Mouse (Mus musculus): ENCODE data around the gene B9d1.

Gene B9d1

DNA sequence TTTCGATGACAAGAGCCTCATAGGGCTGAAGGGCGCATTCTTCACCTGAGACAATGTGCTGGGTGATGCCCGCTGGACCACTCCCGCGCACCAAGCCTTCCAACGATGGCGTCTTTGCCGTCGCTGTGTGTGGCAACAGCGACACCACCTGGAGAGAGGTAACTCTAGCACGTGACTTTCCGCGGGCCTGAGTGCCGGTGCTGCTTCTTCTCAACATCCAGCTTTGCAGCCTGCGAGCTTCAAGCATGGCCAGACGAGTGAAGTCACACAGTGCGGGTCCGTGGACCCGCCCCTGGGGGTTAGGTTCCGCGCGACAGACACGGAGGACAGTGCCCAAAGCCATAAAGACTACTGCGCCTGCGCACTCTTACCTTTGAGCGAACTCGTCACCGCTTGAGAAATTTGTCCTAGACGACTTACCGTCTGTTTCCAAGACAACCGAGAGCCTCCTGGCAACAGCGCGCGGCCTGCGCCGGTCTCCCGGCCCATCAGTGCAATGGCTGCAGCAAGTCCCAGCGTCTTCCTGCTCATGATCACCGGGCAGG lies at the start of gene B9d1:
B9d1 (plus strand) TSS at position 432 of the 545 bp plus-strand sequence.
- DNase-seq: peak; percentile 97

- no peak for DNase-seq
Measured at GRCm38 (mm10) chr11:61464071-61464470, 40.9 kb upstream of the B9d1 start.

- DNase-seq: no peak
Measured at GRCm38 (mm10) chr11:61465422-61465821, 39.5 kb upstream of the B9d1 start.

DNA sequence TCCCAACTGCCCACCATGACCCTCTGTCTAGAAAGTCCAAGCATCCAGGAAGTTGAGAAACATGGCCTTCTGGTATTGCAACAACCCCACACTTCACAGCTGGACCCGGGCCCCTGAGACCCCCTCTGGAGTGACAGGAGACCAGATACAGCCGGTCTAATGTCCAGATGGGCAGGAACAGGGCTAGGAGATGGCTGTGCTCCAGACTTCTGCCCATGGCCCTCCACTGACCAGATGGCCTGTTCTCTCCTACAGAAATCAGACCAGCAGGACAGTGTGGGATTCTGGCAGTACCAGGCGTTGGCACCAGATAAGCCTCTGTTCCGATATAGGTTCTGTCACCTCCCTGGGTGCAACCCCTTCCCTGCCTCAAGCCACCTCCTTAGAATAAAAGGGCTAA lies 36.4 kb upstream of the B9d1 start:
- no peak for DNase-seq

- no peak for DNase-seq
Measured at GRCm38 (mm10) chr11:61469317-61469917, 35.5 kb upstream of the B9d1 start.

DNA sequence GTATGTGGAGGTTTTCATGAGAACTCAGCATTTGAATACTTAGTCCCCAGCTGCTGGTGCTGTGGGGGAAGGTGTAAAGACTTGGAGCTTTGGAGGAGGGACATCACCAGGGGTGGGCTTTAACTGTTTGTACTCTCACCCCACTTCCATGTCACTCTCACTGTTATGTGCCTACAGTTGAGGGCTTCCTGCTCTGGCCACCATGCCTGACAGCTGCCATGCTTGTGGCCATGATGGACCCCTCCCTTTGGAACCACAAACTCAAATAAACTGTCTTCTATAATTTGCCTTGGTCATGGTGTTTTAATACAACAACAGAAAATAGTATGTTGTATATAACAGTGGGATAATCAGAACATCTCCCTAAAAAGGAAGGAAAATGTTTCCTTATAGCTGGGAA lies 34.1 kb upstream of the B9d1 start:
- no peak for DNase-seq

DNA sequence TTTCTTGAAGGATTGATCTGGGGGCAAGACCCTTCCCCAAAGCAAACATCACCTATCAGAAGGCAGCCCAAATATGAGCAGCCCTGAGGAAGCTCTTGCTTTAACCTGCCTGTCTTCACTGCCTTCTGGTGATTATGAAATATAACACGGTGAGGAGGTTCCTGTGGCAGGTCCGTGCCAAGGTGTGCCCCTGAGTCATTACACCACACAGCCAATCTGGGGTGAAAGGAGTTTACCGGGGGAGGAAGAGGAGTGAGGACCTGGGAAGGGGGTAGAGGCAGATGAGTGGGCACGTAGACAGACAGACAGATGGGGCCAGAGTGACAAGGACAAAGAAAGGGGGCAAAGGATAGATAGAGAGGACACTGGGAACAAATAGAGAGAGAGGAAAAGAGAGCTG lies 31.3 kb upstream of the B9d1 start:
- DNase-seq: no peak

DNA sequence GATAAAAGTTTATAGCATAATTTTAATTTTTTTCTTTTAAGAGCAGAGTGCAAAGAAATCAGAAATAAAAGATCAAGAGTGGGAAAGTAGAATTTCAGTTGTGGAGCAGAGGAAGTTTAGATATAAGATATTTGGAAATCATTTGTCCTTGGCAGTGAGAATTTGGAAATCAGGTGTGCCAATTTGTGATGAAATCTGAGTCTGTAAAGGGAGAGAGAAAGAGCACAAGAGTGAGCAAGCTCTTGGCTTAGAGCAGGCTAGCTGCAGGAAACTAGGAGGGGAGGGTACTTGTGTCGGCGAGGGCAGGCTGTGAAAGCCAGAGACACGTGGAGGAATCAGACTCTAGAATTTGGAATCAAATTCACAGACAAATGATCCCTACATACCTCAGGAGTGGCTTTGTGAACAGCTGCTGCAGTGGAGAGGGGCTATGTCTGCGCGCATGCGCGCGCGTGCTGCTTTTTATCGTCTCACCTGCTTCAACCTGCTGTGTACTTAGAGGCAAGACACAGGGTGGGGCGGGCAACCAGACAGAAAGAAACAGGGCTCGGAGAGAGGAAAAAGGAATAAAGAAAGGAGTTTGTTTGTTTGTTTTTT lies 28.1 kb upstream of the B9d1 start:
- DNase-seq: no peak

DNA sequence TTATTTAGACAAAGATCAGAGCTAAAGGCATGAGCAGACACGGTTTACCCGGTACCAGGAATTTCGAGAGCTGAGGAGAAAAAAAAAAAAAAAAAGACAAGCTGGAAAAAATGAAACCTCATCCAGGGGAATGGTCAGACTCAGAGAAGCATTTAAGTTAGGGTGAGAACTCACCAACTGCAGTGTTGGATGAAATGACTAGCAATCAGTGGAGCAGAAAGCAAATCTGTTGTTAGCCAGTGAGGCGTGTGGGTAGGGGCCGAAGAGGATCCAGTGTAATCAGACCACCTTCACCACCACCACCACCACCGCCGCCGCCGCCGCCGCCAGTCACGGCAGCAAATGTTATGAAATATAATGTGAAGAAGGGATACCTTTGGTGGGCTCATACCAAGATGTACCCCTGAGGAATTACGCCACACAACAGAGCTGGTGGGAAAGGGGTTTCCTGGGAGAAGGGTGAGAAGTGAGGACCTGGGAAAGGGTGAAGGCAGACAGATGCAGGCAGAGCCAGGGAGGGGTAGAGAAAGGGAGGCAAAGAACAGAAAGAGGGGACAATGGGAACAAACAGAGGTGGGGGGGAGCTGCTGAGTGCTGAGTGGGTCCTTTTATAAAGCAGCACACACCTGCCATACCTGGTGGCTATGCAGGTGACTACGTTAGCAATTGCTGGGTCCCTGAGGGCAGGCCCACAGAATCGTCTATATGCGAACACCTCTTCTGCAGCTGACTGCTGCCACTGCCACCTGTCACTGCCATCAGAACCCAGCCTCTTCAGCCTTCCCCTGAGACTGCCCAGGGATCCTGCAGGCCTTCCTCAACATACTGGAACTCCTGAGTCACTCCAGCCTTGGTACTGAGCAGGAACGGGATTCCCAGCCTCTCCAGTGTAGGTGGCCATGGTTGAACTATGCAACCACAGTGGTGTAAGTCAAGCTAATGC lies 27.1 kb upstream of the B9d1 start:
- no peak for DNase-seq

DNA sequence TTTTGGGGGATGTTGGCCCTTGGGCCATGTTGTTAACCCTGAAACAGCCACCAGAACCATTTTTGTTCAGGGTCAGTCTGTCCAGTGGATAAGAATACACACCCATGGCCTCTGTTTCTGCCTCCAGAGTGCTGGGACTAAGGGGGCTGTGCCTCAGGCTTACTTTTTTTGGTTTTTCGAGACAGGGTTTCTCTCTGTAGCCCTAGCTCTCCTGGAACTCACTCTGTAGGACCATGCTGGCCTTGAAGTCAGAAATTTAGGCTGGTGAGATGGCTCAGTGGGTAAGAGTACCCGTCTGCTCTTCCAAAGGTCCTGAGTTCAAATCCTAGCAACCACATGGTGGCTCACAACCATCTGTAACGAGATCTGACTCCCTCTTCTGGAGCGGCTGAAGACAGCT lies 26.2 kb upstream of the B9d1 start:
- DNase-seq: no peak

DNA sequence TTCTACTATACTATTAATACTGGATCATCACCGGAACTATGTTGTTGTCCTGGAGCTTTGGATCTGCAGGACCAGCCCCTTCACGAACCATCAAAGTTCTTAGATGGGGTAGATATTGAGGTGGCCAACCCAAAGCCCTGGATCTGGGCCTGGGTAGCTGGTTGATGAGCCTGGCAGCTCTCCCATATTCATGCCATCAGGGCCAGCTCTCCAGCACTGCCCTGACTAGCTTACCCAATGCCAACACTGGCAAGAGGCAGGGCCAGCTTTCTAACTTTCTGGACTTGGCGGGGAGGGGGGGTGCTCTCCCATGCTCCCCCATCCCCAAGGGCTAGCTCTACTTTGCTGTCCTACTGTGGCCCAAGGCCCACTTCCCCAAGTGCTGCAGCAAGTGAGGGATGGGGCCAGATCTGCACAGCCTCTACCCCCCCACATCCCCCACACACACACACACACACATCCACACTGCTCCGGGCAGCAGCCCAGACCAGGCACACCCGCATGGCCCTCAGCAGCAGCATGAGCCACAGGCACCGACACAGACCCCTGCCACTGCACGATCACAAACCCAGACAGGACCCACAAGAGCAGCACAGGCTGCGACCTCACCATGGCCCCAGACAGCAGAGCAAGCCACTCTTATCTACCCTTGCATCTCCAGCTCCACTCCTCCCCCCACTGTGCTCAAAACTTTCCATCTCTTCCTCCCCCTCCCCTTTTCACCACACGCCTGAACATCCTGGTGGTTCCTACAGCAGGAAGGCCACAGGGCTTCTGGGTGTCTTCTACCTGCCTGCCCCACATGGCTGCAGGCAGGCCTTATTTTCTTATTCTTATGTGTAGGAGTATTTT lies 23.5 kb upstream of the B9d1 start:
- no peak for DNase-seq

DNA sequence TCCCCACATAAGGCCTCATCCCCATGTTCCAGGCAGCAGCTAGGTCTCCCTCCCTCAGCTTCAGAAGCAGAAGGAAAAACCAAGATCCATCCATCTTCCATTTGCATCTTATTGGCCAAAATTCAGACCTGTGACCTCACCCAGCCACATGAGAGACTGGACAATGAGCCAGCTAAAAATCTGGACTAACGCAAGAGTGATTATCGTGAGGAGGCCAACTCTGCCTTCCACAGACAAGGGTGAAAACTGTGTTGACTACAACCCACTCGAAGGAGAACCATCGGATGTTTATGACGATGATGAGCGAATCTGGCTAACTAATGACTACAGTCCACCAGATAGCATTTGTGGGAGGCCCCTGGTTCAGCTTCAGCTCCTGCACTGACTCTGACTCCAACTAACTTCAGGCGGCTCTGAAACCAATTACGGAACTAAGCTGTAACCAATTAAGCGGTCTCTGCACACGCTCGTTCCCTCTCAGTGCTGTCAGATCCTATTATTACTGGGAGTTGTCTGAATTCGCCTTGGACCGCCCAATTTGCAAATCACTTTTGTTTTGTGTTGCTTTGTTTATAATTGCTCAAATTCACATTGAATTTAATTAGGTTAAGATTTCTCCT lies 21.6 kb upstream of the B9d1 start:
- DNase-seq: no peak

DNA sequence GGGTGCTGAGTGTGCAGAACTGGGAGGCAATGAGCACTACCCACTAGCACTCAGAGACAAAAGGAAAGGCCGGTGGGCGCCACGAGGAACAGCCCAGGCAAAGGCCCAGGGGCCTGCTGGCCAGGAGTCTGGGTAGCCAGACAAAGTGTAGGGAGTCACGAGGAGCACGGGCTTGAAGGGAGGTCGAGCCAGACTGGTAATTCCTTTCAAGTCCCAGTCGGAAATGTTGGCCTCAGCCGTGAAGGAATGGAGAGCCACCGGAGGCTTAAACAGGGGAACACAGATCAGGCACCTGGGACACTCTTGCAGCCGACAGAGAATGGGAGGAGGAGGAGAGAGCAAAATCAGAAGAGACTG lies 20.7 kb upstream of the B9d1 start:
- no peak for DNase-seq

DNA sequence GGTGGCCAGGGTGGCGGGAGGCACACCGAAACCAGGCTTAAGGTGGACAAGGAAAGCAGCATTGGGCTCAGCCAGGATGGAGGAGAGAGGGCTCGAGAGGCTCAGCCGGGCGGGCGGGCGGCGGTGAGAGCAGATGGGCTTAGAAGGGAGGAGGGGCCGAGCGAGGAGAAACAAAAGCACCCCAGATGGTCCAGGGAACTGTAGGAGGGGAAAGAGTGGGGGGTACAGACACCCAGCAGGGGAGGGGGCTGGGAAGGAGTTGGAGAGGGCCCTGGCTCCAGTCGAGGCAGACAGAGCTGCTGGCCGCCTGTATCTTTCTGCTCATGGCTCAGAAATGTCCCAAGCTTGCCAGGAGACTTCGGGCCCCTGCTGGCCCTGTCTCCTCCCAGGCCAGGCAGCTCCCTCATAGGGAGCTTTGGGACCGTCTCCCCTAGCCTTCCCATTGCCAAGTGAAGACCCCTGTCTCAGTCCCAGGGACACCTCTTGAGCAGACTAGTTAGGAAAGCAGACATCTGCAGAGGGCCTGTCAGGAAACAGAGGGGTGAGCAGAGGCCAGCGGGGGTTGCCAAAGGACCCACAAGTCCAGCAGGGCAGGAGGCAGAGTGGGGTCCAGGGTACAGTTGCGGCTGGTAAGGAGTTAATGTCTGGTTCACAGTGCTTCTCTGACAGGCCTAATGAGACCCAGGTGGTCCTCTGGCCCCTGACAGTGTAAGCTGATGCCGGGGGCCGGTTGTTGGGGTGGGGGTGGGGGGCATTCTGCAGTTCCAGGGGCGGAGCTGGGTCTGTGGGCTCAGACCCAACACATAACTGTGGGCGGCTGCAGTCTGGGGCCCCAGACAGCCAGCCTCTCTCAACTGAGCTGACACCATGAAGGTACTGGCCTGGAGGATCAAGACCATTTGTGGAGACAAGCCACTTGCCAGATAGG lies 20.1 kb upstream of the B9d1 start, which contains the start of gene Mfap4:
Mfap4 (plus strand) TSS at position 819 of the 928 bp plus-strand sequence.
- DNase-seq: peak; percentile 54

GRCm38 (mm10) chr11:61485541-61486457 lies 19.1 kb upstream of the B9d1 start:
- no peak for DNase-seq

- DNase-seq: no peak
Measured at GRCm38 (mm10) chr11:61486458-61487219, 18.3 kb upstream of the B9d1 start.

- peak; percentile 69 for DNase-seq
Measured at GRCm38 (mm10) chr11:61487401-61487800, 17.5 kb upstream of the B9d1 start.

DNA sequence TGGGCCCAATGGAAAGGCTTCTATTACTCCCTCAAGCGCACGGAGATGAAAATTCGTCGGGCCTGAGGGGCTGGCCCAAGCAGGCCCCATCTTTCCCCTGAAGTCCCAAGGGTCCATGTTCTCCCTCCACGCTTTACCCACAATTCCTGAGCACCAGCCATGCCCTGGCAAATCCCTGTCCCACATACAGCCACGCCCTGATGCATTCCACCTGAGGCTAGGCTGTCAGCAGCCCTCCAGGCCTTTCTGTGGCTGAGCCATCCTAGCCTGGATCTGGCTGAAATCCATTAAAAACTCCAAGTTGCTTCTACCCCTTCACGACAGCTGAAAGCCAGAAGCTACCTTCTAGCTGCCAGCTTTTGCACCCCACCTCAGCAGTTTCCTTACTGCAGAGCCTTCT lies 17.0 kb upstream of the B9d1 start:
- DNase-seq: no peak

DNA sequence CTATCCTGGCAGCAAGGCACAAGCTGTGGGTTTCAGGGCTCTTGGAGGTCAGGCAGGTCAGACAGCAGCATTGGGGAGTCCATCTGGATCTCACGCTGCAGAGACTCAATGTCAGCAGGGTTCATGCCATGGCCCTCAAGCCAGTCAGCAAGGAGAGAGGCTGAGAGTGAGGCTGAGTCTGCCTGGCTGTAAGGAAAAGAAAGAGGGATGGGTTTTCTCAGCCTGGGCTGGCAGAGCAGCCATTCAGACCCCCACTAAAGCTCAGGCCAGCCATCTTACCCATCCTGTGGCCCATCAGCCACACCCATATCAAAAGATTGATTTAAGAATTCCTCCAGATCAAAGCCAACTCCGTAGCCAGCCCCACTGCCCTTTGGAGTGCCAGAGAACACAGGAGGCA lies 15.9 kb upstream of the B9d1 start:
- no peak for DNase-seq

Data from right cerebral cortex, postnatal 4 days (tissue).